Mouse (Mus musculus): ENCODE data around the gene Dnmt3a.

Dnmt3a gene

GRCm38 (mm10) chr12:3817566-3817965, 11.8 kb downstream of the Dnmt3a start:
- no peak for DNase-seq (ENCODE audit: low read depth in 1 of 2, low spot score in 2 of 2)

GRCm38 (mm10) chr12:3819899-3820298, 14.1 kb downstream of the Dnmt3a start:
- DNase-seq (ENCODE audit: low read depth in 1 of 2, low spot score in 2 of 2), result no peak

GRCm38 (mm10) chr12:3823408-3823807, 17.6 kb downstream of the Dnmt3a start:
- DNase-seq (ENCODE audit: low read depth in 1 of 2, low spot score in 2 of 2), result no peak

GRCm38 (mm10) chr12:3824906-3825713, 19.3 kb downstream of the Dnmt3a start:
- DNase-seq (ENCODE audit: low read depth in 1 of 2, low spot score in 2 of 2), result no peak

GRCm38 (mm10) chr12:3825714-3826080, 19.9 kb downstream of the Dnmt3a start:
- no peak for DNase-seq (ENCODE audit: low read depth in 1 of 2, low spot score in 2 of 2)

- DNase-seq (ENCODE audit: low read depth in 1 of 2, low spot score in 2 of 2), result no peak
Observed at GRCm38 (mm10) chr12:3827771-3828170, 22.0 kb downstream of the Dnmt3a start.

GRCm38 (mm10) chr12:3833059-3833760, 27.4 kb downstream of the Dnmt3a start:
- DNase-seq (ENCODE audit: low read depth in 1 of 2, low spot score in 2 of 2), result no peak

GRCm38 (mm10) chr12:3833851-3834273, 28.1 kb downstream of the Dnmt3a start:
- no peak for DNase-seq (ENCODE audit: low read depth in 1 of 2, low spot score in 2 of 2)

GRCm38 (mm10) chr12:3834373-3835314, 28.8 kb downstream of the Dnmt3a start:
- DNase-seq (ENCODE audit: low read depth in 1 of 2, low spot score in 2 of 2), result peak in 1 of 2 experiments; percentile 22

- no peak for DNase-seq (ENCODE audit: low read depth in 1 of 2, low spot score in 2 of 2)
Observed at GRCm38 (mm10) chr12:3835576-3835975, 29.8 kb downstream of the Dnmt3a start.

- no peak for DNase-seq (ENCODE audit: low read depth in 1 of 2, low spot score in 2 of 2)
Observed at GRCm38 (mm10) chr12:3837081-3837832, 31.4 kb downstream of the Dnmt3a start.

- DNase-seq (ENCODE audit: low read depth in 1 of 2, low spot score in 2 of 2), result no peak
Observed at GRCm38 (mm10) chr12:3838009-3838408, 32.2 kb downstream of the Dnmt3a start.

GRCm38 (mm10) chr12:3839662-3840061, 33.9 kb downstream of the Dnmt3a start:
- no peak for DNase-seq (ENCODE audit: low read depth in 1 of 2, low spot score in 2 of 2)

- no peak for DNase-seq (ENCODE audit: low read depth in 1 of 2, low spot score in 2 of 2)
Observed at GRCm38 (mm10) chr12:3841121-3841520, 35.3 kb downstream of the Dnmt3a start.

- DNase-seq (ENCODE audit: low read depth in 1 of 2, low spot score in 2 of 2), result no peak
Observed at GRCm38 (mm10) chr12:3842843-3843242, 37.0 kb downstream of the Dnmt3a start.

GRCm38 (mm10) chr12:3843371-3843861, 37.6 kb downstream of the Dnmt3a start:
- DNase-seq (ENCODE audit: low read depth in 1 of 2, low spot score in 2 of 2), result no peak

- no peak for DNase-seq (ENCODE audit: low read depth in 1 of 2, low spot score in 2 of 2)
Observed at GRCm38 (mm10) chr12:3843918-3844317, 38.1 kb downstream of the Dnmt3a start.

- DNase-seq (ENCODE audit: low read depth in 1 of 2, low spot score in 2 of 2), result no peak
Observed at GRCm38 (mm10) chr12:3844335-3844734, 38.5 kb downstream of the Dnmt3a start.

GRCm38 (mm10) chr12:3849481-3849880, 43.7 kb downstream of the Dnmt3a start:
- DNase-seq (ENCODE audit: low read depth in 1 of 2, low spot score in 2 of 2), result no peak

- DNase-seq (ENCODE audit: low read depth in 1 of 2, low spot score in 2 of 2), result no peak
Observed at GRCm38 (mm10) chr12:3850165-3850564, 44.4 kb downstream of the Dnmt3a start.
